Mouse (Mus musculus) macrophage (primary cell): ENCODE results near the gene Mesp2. TPM values are rescaled to one million over a fixed set of nuclear protein-coding genes. Genes with fewer than 3 reads are reported as not detected.

ENCODE experiments used
- H3K27ac ChIP-seq: fragments of 350-480 bp; formaldehyde crosslinking; 2 replicates; pipeline ENCODE4 v1.9.0; 2021
- H3K36me3 ChIP-seq: fragments of 350-480 bp; formaldehyde crosslinking; 2 replicates; pipeline ENCODE4 v1.9.0; 2021; ENCODE audit errors: inconsistent target
- H3K4me3 ChIP-seq: fragments of 350-480 bp; formaldehyde crosslinking; 2 replicates; pipeline ENCODE4 v1.9.0; 2021; ENCODE audit errors: inconsistent target
- H3K79me2 ChIP-seq: fragments of 350-480 bp; formaldehyde crosslinking; 2 replicates; pipeline ENCODE4 v1.9.0; 2021; ENCODE audit errors: inconsistent target
- WGBS: methylation state at CpG from one replicate; pipeline ENCODE4 v1.1.7; 2026; ENCODE audit warnings: inconsistent platforms; ENCODE audit not compliant: missing documents; 5-methylcytosine and 5-hydroxymethylcytosine counted together
- polyA plus RNA-seq: library from polyadenylated mRNA; stranded (reverse); fragments of 250-400 nt; gene quantifications from 3 replicates; pipeline ENCODE4 v1.2.4, GENCODE M21; 2018; ENCODE audit warnings: inconsistent platforms

Mesp2 gene
- polyA plus RNA-seq, 1 experiment from 2014 or later = not detected

- H3K79me2 ChIP-seq = no peaks in the 10 kb centered on the region
- 86% methylated on average over 6 of the region's 6 CpGs for WGBS
- no peak within 1 kb of the TSS for H3K27ac ChIP-seq
- no peak within 1 kb of the TSS for H3K4me3 ChIP-seq
- H3K36me3 ChIP-seq = no peaks in the 10 kb centered on the region
Measured at GRCm38 (mm10) chr7:79793688-79794087, 16.8 kb upstream of the Mesp2 start, which contains the start of gene Mesp1. TSS of gene Mesp1 (minus strand) at chr7:79793788.

DNA sequence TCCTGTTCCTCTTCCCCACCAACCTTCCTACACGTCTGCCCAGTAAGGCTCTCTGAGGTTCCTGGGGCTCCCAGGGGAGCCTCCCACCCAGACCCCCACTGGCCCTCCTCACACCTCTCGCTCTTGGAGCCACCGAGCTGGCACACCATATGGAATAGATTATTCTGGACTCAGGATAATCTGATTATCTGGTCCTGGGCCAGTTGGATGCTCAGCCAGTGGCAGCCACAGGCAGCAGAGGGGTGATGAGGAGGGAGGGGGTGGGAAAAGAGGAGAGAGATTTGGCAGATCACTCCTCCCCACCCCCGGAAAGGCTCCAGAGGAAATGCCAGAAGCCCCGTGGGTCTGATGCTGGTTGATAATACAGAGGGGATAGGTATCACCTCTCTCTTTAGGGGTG is 11.9 kb upstream of the Mesp2 start:
- WGBS = 37% methylated on average over 5 of the region's 5 CpGs
- Histone ChIP-seq H3K79me2 (no peaks in the 10 kb centered on the region), H3K36me3 (no peaks in the 10 kb centered on the region)

DNA sequence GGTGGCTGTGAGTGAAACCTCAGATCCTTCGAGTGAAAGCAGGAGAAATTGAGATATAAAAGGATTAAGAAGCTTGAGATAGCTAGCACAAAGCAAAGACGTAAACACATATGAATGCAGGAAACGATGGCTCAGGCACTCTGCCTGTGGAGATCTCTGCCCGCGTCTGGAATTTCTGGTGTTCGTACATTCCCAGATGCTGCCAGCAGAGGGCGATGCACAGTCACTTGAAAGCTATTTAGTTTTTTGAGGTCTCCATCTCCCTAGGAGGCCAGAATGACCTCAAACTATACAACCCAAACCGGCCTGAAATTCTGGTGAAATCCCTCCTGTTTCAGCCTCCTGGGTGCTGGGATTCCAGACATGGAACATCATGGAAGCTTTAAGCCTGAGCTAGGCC is 11.5 kb upstream of the Mesp2 start:
- H3K27ac ChIP-seq = no peak overlapping the region
- H3K79me2 ChIP-seq = no peaks in the 10 kb centered on the region
- WGBS = 3% methylated on average over 8 of the region's 8 CpGs
- H3K36me3 ChIP-seq = no peaks in the 10 kb centered on the region
- no peak overlapping the region for H3K4me3 ChIP-seq

More for the DNA sequence above, 11.9 kb upstream of the Mesp2 start:
- H3K27ac ChIP-seq = no peak overlapping the region
- H3K4me3 ChIP-seq = no peak overlapping the region

DNA sequence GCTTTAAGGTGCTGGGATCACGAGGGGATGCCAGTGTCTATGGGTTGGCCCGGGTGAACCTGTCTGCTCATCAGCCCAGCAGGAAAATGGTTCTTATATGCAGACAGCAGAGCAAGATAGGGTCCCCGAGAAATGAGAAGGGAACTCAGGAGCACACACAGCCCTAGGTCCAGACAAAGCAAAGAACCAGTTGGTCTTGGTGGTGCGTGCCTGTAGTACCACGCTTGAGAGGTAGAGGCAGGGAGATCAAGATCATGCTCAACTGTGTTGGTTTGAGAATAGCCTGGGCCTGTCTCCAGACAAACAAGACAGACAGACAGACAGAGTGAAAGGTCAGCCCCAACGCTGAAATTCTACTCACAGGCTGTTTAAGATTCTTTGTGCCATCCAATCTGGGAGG is 11.0 kb upstream of the Mesp2 start:
- WGBS = 84% methylated on average over 6 of the region's 6 CpGs
- H3K4me3 ChIP-seq = no peak overlapping the region
- no peaks in the 10 kb centered on the region for H3K79me2 ChIP-seq
- no peak overlapping the region for H3K27ac ChIP-seq
- no peaks in the 10 kb centered on the region for H3K36me3 ChIP-seq

DNA sequence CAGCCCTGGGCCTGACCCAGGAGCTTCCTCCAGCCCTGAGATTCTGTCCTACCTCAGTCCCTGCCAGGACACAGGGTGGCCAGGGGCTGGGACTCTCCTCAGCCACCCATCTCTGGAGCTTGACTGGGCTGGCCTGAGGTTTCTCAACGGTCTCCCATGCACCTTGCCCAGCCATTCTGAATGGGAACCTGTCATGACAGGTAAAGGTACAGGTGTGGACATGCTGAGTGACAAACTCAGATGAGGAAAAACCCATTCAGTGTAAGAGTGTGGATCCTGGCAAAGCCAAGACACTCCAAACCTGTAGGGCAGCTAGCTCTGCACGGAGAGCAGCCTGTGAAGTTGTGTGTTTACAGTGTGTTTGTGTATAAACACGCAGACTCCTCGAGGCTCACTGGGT is 10.2 kb upstream of the Mesp2 start:
- H3K4me3 ChIP-seq = no peak overlapping the region
- no peaks in the 10 kb centered on the region for H3K79me2 ChIP-seq
- H3K36me3 ChIP-seq = no peaks in the 10 kb centered on the region
- 100% methylated on average over 1 of the region's 4 CpGs for WGBS
- no peak overlapping the region for H3K27ac ChIP-seq

DNA sequence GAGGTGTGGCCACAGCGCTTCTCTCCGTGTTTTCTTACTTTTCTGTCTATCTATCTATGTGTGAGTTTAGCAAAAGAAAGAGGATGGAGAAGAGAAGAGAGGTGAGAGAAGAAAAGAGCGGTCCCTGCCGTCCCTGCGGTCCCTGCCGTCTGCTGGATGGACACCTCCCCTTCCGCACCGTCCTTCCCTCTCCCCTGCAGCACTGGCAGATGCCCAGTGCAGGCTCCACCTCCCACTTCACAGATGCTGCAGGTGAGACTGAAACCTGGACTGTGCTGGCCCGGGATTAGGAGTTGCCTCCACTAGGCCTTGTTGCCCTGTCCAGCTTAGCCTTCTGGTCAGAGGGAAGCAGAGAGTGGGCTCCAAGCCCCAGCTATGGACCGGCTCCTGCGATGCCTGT is 9.1 kb upstream of the Mesp2 start:
- Histone ChIP-seq H3K79me2 (no peaks in the 10 kb centered on the region), H3K4me3 (no peak overlapping the region), H3K27ac (no peak overlapping the region), H3K36me3 (no peaks in the 10 kb centered on the region)
- WGBS = 90% methylated on average over 9 of the region's 11 CpGs

DNA sequence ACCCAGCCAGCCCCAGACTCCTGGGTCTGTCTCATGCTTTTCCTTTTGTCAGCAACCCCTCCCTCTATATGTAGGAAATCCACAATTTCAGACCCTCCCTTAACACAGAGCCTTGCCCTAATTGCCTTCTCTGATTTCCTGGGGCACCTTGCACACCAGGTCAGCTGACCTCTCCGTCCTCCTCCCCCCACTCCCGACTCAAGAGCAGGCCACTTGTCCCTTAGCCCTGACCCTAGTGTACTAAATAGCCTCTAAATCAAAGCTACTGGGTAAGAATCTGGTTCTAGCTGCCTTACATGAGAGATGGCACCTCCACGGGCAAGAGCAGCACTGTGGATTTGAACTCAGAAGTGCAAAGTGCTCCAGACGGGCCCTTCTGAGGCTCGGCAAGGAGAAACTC is 8.5 kb upstream of the Mesp2 start:
- 86% methylated on average over 5 of the region's 5 CpGs for WGBS
- H3K27ac ChIP-seq = no peak overlapping the region
- H3K79me2 ChIP-seq = no peaks in the 10 kb centered on the region
- H3K4me3 ChIP-seq = no peak overlapping the region
- H3K36me3 ChIP-seq = no peaks in the 10 kb centered on the region

DNA sequence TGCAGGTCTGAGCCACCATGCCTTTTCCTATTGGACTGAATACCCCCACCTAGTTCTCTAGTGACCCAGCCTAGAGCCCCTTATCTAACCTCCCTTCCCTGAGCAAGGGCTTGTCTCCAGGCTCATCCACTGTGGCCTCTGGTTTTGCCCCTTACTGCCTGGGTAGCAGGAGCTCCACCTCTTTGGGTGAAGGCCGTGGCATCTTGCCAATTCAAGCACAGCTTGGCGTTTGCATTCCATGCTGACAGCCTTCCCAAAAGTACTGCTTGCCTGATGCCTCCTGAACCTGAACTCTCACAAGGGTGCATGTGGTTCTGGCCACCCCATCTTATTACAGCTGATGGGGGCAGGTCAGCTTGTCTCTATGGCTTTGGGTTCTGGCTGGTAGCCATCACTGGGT is 6.6 kb upstream of the Mesp2 start:
- no peak overlapping the region for H3K4me3 ChIP-seq
- no peaks in the 10 kb centered on the region for H3K79me2 ChIP-seq
- H3K27ac ChIP-seq = no peak overlapping the region
- 70% methylated on average over 2 of the region's 2 CpGs for WGBS
- H3K36me3 ChIP-seq = no peaks in the 10 kb centered on the region

GRCm38 (mm10) chr7:79808561-79808960 is 2.0 kb upstream of the Mesp2 start:
- Histone ChIP-seq H3K4me3 (no peak overlapping the region), H3K36me3 (no peaks in the 10 kb centered on the region), H3K27ac (no peak overlapping the region), H3K79me2 (no peaks in the 10 kb centered on the region)
- WGBS = 91% methylated on average over 7 of the region's 7 CpGs

- WGBS = 90% methylated on average over 1 of the region's 1 CpGs
- H3K79me2 ChIP-seq = no peaks in the 10 kb centered on the region
- H3K36me3 ChIP-seq = no peaks in the 10 kb centered on the region
- H3K4me3 ChIP-seq = no peak overlapping the region
- H3K27ac ChIP-seq = no peak overlapping the region
Measured at GRCm38 (mm10) chr7:79813409-79813808, 2.9 kb downstream of the Mesp2 start.

DNA sequence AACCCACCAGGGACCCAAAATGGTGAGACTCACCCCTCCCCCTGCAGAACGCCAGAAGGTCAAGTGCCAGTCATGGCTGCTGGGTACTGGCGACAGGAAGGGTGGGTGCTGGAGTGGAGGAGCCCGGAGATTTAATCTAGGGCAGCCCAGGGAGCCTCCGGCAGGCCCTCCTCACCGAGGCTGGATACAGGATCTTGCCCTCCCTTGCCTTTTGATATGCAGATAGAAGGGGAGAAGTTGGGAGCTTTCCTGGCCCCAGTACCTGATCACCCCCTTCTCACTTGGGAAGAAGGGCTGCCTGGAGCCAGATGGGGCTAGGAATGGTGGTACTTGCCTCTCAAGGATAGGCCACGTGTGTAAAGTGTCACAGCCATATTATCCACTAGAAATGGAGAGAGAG is 7.8 kb downstream of the Mesp2 start:
- Histone ChIP-seq H3K4me3 (no peak overlapping the region), H3K79me2 (no peaks in the 10 kb centered on the region), H3K27ac (no peak overlapping the region), H3K36me3 (peaks cover 13% of the 10 kb centered on the region)
- WGBS = 60% methylated on average over 6 of the region's 6 CpGs

DNA sequence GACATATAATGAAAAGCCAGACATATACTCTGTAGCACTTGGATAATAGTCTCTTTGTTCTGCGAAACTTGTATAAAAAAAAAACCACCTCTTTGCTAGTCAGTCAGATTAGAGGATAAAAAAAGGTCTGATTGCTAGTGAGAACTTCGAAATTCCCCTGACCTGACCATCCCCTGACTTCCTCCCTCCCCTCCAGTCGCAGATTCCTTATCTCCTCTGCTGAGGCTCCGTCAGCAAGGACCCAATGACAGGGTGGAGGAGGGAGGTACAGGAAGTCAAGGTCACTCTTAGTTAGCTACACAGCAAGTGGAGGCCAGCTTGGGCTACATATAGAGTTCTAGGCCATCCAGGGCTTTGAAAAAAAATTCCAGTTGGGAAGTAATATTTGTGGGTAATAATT is 9.0 kb downstream of the Mesp2 start:
- Histone ChIP-seq H3K4me3 (no peak overlapping the region), H3K27ac (no peak overlapping the region), H3K36me3 (peaks cover 23% of the 10 kb centered on the region), H3K79me2 (no peaks in the 10 kb centered on the region)
- 43% methylated on average over 4 of the region's 4 CpGs for WGBS

DNA sequence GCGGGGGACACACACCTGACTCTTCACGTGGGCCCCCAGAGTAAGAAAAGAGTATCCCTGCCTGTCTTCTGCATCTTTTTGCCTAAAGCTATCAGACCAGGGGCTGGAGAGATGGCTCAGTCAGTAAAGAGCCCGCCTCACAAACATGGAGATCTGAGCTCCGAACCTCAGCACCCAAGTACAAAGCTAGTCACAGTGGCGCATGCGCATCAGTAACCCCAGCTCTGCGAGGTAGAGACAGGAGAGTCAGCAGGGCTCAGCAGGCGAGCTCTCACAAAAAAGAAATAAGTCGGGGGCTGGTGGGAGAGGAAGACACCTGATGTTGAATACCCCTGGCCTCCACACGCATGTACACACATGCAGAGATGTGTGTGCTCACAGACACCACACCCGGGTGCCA is 9.5 kb downstream of the Mesp2 start:
- Histone ChIP-seq H3K27ac (no peak overlapping the region), H3K4me3 (no peak overlapping the region), H3K36me3 (peaks cover 28% of the 10 kb centered on the region), H3K79me2 (no peaks in the 10 kb centered on the region)
- 91% methylated on average over 11 of the region's 11 CpGs for WGBS

GRCm38 (mm10) chr7:79822092-79822695 is 11.7 kb downstream of the Mesp2 start:
- Histone ChIP-seq H3K79me2 (no peaks in the 10 kb centered on the region), H3K4me3 (no peak overlapping the region), H3K36me3 (peaks cover 50% of the 10 kb centered on the region), H3K27ac (no peak overlapping the region)
- 51% methylated on average over 12 of the region's 12 CpGs for WGBS

- Histone ChIP-seq H3K79me2 (peaks cover 29% of the 10 kb centered on the region; the same call in 1 of the 2 replicates), H3K27ac (no peak overlapping the region), H3K36me3 (peaks cover 73% of the 10 kb centered on the region), H3K4me3 (no peak overlapping the region)
- WGBS = 98% methylated on average over 3 of the region's 3 CpGs
Measured at GRCm38 (mm10) chr7:79828341-79828740, 17.8 kb downstream of the Mesp2 start.

DNA sequence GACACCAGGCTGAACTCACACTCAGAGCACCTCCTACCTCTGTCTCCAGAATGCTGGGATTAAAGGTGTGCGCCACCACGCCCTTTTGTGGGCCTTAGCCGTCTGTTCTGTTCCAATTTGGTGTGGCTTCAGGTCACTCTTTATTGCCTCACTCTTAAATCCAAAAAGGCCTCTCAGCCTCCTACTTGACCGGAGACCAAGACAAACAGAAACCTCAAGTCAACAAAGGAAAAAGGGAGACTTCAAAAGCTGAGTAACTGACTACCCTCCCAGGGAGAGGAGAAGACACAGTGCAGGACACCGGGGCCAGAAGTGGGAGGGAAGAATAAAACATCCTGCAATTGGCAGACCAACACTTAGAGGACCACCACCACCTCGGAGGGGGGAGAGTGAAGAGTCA is 20.6 kb downstream of the Mesp2 start:
- WGBS = 78% methylated on average over 6 of the region's 6 CpGs
- Histone ChIP-seq H3K79me2 (peaks cover 52% of the 10 kb centered on the region; the same call in 1 of the 2 replicates), H3K36me3 (peaks cover 73% of the 10 kb centered on the region), H3K27ac (no peak overlapping the region), H3K4me3 (no peak overlapping the region)
